Mouse (Mus musculus) adrenal gland, adult (tissue): Measurements from ENCODE around the gene Tmem115.
"Not testable (repeated sequence)": the region's sequence is repeated elsewhere in the genome, so short reads cannot be mapped to it uniquely, and the experiment has no call there.

Experiments used
- DNase-seq, 2 experiments: peaks; one replicate each; pipeline ENCODE4 v3.0.0; 2022 to 2023; ENCODE audit warnings: low spot score in 1 of 2; ENCODE audit not compliant: inconsistent age in 2 of 2

The Tmem115 gene

GRCm38 (mm10) chr9:107548820-107549219 is 15.1 kb downstream of the Tmem115 start:
- no peak for DNase-seq

DNA sequence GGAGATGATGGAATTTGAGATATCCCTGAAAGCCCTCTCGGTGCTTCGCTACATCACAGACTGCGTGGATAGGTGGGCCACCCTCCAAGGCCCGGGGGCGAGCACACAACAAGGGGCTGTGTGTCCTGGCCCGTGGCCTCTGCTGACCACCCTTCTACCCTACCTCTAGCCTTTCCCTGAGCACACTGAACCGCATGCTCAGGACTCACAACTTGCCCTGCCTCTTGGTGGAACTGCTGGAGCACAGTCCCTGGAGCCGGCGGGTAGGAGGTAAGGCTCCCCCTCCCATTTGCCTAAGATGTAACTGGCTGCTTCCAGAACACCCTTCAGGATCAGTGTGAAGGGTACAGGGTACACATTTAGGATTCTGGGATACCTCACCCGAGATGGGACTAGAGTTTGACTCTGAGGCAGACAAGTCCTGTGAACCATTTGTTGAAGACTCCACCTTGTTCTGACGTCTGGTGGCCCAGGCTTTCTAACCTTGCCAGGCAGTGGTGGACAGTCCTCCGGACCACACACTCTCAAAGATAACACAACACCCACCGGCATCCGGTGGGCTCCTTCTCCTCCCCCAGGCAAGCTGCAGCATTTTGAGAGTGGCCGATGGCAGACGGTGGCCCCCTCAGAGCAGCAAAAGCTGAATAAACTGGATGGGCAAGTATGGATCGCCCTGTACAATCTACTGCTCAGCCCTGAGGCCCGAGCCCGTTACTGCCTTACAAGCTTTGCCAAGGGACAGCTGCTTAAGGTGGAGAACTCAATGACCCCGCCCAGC is 15.7 kb downstream of the Tmem115 start:
- DNase-seq, result peak in 1 of 2 experiments; percentile 27

DNA sequence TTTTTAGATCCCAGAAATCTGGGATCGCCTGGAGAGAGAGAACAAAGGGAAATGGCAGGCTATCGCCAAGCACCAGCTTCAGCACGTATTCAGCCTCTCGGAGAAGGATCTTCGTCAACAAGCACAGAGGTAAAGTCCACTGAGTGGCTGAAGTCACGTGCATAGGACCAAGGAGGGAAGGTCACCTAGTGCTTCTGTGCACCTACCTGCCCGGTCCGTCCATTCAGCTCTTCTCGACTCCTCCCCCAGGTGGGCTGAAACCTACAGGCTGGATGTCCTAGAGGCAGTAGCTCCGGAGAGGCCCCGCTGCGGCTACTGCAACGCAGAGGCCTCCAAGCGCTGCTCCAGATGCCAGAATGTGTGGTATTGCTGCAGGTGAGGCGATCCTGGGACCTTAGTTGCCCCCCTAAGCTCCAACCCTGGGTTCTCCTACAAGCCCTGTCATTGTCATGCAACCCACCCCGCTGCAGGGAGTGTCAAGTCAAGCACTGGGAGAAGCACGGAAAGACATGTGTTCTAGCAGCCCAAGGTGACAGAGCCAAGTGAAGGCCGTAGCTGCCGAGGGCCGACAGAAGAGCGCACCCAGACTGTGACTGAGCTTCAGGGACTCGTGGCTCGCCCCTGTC is 16.9 kb downstream of the Tmem115 start:
- peak in 1 of 2 experiments; percentile 47 for DNase-seq

GRCm38 (mm10) chr9:107551117-107551889 is 17.6 kb downstream of the Tmem115 start, which contains the start of gene Rassf1:
Gene Rassf1, plus strand, starts transcription at chr9:107551555.
- DNase-seq, result peak; percentile 82 to 88

- DNase-seq, result no peak
These were observed 18.2 kb downstream of the Tmem115 start for GRCm38 (mm10) chr9:107551890-107552355.

DNA sequence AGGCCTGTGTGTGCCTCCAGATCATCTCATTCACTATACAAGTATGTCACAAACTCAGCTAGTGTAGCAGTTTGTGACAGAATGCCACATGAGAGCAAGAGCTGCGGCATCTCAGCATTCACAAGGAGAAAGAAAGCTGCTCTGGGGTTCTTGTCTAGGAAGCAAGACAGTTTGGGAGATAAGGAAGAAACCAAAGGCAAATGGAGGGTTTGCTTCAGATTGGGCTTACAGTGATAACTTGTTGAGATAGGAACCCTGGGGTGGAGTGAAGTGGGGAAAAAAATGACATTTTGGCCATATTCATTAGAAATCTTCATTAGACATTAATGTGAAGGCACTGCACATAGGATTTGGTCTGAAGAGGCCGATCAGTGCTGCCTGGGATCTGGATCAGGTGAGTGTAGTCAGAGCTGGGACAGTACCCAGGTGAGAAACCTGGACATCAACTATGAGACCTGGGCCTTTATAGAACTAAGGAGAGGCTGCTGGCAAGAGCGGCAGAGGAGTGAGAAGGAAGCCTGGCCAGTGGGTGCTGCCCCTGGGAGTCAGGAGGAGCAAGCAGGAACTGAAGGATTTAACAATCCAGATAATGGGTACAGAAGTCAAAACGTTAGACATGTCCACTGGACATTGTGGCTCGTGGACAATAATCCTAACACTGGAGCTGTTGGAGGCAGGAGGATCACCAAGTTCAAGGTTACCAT is 19.1 kb downstream of the Tmem115 start:
- no peak for DNase-seq

DNA sequence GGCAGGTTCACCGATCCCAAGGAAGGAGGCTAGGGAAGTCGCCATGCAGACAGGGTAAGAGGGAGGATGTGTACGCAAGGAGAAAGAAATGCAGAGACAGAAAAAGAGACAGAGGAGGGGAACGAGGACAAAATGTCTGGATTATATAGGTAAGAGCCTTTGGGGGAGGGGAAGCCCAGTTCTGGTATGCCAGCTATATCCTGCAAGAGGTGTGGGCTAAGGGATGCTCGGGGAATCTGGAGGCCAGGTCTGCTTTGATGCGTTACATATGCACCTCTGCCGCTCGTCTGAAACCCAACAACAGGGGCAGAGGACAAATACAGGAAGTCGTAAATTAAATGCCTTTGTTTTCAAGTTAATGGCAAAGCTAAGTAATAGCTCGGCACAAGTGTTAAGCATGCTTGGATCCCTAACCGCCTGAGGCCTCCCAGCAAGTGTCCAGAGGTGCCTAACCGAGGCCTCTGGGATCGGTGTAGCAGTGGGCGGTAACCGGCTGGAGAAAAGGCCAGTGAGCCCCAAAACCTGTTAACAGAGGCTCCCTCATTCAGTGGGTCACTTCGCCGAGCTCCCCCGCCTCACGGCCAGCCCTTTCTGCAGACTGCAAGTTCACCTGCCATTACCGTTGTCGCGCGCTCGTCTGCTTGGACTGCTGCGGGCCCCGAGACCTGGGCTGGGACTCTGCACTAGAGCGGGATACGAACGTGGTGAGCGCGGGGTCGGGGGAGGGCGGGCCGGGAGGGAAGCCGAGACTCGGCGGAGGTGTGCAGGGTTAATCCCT is 20.0 kb downstream of the Tmem115 start:
- peak; percentile 71 to 86 for DNase-seq

DNA sequence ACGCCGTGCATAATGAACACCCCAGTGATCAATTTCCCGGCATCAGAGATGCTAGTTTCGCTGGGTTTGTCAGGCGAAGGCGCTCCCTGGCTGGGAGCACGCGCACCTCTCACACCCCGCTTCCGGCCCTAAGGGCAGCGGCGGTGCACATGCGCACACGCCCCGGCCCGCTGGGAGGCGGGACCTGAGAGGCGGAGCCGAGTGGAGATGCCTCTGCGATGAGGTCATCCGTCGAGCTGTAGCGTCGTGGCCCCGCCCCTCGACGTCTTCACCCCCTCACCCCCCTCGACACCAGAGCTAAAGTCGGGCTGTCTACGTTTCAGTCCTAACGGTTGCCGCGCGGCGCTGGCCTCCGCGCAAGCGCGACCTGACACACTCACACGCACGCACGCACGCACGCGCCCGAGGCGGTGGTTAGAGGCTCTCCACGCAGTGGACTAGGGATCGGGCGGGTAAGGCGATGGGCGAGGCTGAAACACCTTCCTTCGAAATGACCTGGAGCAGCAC is 20.6 kb downstream of the Tmem115 start:
- DNase-seq, result peak; percentile 97 to 98

- peak; percentile 74 to 90 for DNase-seq
These were observed 21.3 kb downstream of the Tmem115 start for GRCm38 (mm10) chr9:107555031-107555457.

- DNase-seq, result no peak
These were observed 22.0 kb downstream of the Tmem115 start for GRCm38 (mm10) chr9:107555701-107556100.

GRCm38 (mm10) chr9:107556346-107556745 is 22.6 kb downstream of the Tmem115 start:
- DNase-seq, result no peak

- peak; percentile 96 to 98 for DNase-seq
These were observed 29.4 kb downstream of the Tmem115 start, which contains the start of gene Tusc2 for GRCm38 (mm10) chr9:107563029-107563581. Gene Tusc2, plus strand, starts transcription at chr9:107563255.

GRCm38 (mm10) chr9:107565556-107565955 is 31.8 kb downstream of the Tmem115 start:
- DNase-seq, result not testable (repeated sequence)

- DNase-seq, result peak; percentile 84 to 95
These were observed 32.4 kb downstream of the Tmem115 start for GRCm38 (mm10) chr9:107566041-107566709.

GRCm38 (mm10) chr9:107566855-107567254 is 33.1 kb downstream of the Tmem115 start:
- DNase-seq, result peak; percentile 66 to 76

DNA sequence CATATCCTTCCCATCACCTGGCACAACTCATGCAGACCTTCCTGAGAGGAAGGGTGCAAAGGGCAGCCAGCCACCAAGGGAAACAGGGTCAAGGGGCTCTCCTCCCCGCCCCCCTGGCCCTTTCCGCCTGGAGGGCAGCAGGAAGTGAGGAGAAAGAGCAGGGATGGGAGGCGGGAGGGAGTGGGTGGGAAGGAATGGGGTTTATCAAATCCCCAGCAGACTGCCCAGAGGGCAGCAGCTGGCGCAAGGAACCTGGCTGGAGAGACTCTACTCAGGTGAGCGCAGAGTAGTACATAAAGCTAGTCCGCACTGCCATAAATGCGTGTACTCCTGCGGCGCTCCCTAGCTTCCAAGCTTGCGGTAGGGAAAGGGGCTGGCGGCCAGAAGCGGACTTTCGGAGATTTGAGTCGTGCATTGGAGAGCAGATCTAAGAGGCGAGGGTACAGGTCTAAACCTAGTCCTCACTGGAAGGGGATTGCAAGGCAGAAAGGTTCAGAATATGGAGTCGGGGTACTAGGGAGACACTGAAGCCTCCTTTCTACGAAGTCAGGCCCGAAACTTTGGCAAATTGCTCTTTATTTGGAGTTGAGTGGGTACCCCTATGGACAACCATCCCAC is 34.1 kb downstream of the Tmem115 start, which contains the start of gene Hyal2:
Gene Hyal2, plus strand, starts transcription at position 244 of the 618 bp plus-strand sequence.
- DNase-seq, result peak; percentile 76 to 83

GRCm38 (mm10) chr9:107568331-107569261 is 34.9 kb downstream of the Tmem115 start:
- peak; percentile 89 to 96 for DNase-seq
